8 mouse cellular contexts compared by ENCODE assay signal in the genomic region with DNA sequence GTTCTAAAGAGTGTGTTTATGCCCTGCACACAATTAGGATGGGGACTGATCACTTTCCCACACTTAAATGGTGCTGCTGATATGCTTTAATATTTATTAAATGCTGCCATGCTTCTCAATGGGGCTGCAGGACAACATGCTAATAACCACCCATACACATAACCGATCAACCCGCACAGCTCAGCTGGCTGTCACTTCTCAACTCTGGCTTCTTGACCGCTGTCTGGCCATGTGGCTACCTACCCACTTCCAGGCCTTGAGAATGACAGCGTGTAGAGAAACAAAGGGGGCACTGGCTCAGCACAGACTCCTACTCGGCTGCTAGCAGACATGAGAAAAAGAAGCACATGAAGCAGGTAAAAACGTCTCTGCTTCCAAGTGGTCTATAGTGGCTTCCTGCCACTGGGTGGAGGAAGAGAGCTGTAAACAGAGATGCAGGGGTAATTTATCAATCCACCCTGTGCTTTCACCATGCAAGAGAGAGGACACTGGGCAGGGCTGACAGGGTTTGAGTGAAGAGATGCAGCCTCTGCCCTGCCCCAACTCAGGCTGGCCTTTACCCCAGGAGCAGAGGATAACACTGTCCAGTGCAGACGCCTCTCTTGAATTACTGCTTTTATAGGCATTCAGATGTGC.
A peak's percentile ranks its signal among the peaks of the same experiment; 100 is the strongest.
DNase-seq lines count a peak whose midpoint lies in the region; ATAC-seq lines count a peak whose summit lies in the region.

No protein-coding gene starts in this region.

- intact Hi-C loops in heart, postnatal 36 days (cut with DNase I), result no loop called here

- ATAC-seq in inflammation-experienced regulatory T-cells, adult 6 months, result no peak

- peak; percentile 53 for DNase-seq in 416B (ENCODE audit: low read depth)
- peak; percentile 55 for DNase-seq in Muller cell, postnatal 12 days (ENCODE audit: inconsistent ontology term)
- DNase-seq in embryo, embryonic 11.5 days (ENCODE audit: low read depth, low spot score), result peak; percentile 43
- peak; percentile 9 to 14 for DNase-seq in heart, postnatal 36 days
- DNase-seq in kidney, postnatal 36 days, result peak; percentile 32 to 59
- DNase-seq in lung, postnatal 25 days (ENCODE audit: low spot score), result peak; percentile 34
- DNase-seq in right cerebral cortex, postnatal 14 days, result peak; percentile 46
